Mouse (Mus musculus): ENCODE results near the gene Jade2.

The Jade2 gene

DNA sequence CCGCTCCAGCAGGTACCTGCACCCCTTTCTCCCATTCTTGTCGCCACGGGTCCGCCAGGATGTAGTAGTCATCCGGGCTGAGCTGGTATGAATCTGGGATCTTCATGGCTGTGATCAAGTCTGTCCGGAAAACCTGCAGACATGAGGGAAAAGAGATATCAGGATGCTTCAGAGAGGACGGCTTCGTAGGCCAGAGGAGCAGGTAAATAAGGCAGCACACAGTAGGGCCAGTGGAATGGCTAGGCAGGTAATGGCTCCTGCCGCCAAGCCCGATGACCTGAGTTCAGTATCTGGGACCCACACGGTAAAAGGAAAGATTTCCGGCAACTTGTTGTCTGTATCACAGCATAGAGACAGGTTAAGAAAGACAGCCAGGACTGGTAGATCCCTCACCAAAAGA lies 21.9 kb downstream of the Jade2 start:
- DNase-seq (ENCODE audit: low spot score in 2 of 2) = no peak

DNA sequence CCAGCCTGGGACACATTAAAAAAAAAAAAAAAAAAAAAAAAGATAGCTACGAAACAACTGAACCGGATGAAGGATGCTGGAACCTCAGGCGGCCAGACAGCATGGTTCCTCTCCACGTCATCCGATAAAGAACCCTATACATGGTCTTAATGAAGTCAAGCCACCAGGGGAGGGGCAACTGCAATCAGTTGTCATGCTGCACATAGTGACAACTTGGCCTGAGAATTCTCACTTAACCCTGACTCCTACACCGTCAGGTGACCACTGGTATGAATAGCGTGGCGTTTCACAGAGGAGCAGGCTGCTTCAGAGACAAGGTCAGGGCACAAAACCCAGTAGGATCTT lies 23.4 kb downstream of the Jade2 start:
- no peak for DNase-seq (ENCODE audit: low spot score in 2 of 2)

DNA sequence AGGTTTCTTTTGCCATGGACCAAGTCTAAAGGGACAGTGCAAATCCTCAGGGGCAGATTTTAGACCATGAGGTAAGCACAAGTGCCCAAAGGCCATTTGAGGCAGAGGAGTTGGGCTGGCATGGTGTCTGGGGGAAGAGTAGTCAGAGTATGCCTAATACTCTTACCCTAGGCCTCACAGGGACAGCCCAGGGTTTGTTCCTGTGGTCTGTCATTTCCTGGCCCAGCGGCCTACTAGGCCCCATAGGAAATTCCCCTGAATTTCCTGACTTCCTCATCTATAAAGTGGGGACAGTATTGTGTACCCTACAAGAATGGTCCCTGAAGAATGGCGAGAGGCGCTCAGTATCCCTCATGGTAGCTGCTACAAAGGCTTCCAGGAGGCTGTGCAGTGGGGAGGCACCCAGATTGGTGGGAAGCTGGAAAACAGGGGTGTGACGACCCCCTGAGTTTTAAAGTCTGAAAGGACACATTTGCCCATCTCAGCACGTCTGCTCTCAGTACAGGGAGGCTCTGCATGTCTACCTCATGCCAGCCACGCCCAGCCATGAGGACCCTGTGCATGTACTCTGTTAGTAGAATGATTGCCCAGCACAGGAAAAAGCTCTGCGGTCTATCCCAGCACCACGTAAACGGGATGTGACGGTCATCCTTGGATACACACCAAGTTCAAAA lies 23.9 kb downstream of the Jade2 start:
- no peak for DNase-seq (ENCODE audit: low spot score in 2 of 2)

DNA sequence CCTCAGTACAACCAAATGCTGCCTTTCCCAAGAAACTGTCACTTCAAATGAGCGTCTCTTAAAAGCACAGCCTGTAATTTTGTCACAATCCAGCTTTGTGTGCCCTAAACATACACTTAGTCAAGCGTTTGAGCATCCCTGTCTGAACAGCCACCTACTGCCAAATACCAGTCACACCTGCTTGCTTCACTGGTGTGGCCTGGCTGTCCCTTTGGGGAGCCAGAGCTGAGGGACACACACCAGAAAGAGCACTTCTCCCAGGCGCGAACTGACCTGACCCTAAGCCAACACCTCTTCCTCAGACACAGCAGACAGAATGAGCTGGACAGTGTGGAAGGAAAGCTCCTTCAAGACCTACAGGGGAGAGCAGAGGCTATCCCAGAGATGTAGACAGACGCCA lies 24.5 kb downstream of the Jade2 start:
- no peak for DNase-seq (ENCODE audit: low spot score in 2 of 2)

DNA sequence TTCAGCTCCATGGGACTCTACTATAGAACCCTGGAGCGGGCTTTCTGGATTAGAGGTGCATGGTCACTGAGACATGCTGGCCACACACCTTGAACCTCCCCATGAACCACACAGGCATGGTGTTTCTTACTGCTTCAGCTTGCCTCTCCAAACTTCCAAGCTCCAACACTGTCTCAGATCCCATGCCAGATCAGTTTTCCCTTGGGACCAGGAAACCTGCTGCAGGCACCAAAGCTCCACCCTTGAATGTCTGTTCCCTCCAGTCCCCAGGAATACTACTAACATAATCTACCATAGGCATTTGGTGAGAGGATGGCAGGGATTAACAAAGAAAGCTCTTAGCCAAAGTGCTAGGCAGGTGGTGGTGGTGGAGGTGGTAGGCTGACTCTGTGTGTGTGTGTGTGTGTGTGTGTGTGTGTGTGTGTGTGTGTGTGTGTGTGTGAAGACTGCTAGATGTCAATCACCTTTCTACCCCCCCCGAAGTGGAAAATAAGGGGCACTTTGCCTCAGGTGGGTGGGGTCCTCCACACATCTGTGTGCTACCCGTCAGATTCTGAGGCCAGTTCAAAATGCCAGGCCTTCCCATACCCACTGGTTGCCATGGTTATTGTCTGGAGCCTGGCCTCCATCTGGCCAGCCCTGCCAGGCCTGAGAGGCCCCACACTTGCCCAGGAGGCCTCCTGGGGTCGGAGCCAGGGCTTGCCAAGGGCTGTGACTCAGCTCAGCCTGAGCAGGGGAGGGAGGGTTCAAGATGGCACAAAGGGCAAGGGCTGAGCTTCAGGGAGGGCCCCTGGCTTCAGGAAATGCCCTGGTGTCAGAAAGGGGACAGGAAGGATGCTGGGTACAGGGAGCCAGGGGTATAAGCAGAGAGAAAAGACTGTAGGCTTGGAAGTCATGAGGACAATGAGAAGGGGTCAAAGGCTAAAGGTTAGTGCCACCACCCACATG lies 25.2 kb downstream of the Jade2 start:
- no peak for DNase-seq (ENCODE audit: low spot score in 2 of 2)

DNA sequence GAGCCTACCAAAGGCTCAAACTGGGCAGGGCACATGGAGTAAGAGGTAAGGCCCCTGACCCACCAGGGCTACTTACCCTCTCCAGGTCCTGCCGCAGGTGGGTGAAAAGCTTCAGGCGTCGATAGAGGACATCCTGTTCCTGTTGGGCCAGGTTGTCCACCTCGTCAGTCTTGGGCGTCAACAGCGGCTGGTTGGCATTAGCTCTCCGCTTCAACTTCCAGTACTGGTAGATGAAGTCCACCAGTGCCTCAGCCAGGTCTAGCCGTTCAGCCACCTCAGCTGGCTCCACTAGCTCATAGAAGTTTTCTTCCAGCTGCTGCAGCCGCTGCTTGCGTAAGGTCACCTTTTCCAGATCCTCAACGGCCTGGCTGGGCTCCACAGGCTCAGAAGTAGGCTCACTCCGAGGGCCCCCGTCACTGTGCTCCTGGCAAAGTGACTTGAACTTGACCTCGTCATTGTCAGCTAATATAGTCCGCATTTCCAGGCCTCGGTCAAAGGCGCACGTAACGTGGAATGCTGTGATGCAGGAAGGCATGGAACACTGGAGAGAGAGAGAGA lies 32.5 kb downstream of the Jade2 start:
- DNase-seq (ENCODE audit: low spot score in 2 of 2) = no peak

DNA sequence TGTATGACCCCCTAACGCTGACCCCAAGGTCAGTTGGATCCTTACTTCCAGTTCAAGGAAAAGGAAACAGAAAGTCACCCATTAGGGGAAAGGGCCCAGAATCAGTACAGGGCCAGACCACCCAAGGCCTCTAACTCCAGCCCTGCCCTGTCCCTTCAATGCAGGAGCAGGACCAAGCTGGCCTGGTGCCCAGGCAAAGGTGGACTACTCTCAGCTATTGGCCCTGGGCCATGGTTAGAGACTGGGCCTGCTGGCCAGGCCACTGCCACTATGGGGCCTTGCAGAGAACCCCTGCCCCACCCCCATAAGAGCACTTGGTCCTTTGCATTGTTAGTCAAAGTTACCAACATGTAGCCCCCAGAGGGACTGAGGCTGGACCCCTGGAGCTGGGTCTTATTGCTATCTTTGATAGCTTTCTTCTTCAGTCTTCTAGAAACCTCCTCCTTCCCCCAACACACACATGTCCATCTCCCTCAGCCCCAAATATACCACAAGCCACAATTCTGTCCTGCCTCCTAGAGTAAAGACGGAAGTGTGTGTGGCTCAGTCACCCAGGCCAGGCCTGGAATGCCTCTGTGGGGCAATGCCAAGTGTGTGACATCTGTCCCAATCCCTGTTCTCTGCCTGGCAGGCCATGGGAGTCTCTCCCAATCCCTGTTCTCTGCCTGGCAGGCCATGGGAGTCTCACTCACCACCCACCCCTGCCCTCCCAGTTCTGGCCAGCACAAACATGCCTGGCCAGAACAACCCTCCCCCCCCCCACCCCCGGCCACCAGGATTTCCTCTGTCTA lies 33.3 kb downstream of the Jade2 start:
- no peak for DNase-seq (ENCODE audit: low spot score in 2 of 2)

DNA sequence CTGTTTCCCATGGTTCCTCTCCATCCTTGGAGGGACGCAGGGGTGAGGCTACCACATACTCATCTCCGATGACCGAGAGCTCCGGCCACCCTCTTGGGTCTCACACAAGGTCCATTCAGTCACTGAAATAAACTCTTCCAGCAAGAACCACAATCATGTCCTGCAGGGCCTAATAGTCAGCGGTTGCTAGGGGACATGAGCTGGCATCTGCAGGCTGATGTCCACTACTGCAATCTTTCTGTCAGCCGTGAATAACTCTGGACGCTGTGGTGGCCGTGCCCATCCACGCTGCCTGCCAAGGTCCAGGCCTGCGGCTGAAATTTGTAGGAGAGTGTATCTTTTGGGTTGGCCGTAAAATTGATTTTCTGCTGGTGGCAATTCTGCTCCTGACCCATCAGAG lies 34.2 kb downstream of the Jade2 start:
- no peak for DNase-seq (ENCODE audit: low spot score in 2 of 2)

DNA sequence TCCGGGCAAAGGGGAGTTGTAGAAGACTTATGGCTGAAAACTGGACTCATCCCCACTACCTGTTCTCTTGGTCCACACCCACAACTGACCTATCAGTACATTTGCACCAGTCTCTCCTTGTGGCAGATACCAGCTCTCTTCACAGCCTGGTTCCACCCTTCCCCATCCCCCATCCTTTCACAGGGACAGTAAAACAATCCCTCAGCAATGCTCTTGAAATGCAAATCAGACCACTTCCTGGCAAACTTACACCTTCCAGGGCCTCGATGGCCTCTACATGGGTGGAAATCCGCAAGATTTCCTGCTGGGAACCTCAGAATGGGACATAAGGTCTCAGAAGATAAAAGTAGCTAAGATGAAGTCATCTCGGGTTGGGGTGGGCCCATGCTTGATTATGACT lies 34.7 kb downstream of the Jade2 start:
- no peak for DNase-seq (ENCODE audit: low spot score in 2 of 2)

DNA sequence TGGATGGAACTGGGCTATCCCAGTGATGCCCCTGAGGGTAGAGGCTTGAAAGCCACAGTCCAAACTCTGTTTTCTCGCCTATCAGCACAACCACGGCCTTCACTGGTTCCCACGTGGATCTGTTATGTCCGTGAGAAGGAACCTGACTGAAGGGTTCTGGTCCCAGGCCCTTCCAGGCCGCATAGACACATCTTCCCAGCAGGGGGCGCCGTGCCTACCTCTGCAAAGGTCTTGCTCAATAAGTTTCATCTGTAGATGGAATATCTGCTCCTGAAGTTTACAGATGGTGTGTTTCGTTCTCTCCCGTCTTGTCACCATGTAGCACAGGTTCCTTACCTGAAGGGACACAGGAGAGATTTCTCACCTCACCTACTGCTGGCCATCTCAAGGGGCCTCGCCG lies 36.6 kb downstream of the Jade2 start:
- peak; percentile 60 to 62 for DNase-seq (ENCODE audit: low spot score in 2 of 2)

DNA sequence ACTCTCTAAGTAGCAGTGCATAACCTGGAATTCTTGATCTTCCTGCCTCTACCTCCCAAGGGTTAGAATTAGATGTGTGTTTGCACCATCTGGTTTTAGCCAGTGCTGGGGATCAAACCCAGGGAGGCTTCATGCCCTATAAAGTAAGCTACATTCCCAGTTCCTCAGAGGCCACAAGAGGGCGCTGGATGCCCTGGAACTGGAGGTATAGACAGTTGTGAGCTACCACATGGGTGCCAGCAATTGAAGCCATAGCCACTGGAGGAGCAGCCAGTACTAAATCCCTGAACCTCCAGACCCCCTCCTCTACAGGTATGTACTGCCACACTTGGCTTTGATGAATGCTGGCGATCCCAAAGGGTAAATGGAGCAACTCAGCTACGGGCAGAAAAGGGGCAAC lies 37.5 kb downstream of the Jade2 start:
- DNase-seq (ENCODE audit: low spot score in 2 of 2) = no peak

DNA sequence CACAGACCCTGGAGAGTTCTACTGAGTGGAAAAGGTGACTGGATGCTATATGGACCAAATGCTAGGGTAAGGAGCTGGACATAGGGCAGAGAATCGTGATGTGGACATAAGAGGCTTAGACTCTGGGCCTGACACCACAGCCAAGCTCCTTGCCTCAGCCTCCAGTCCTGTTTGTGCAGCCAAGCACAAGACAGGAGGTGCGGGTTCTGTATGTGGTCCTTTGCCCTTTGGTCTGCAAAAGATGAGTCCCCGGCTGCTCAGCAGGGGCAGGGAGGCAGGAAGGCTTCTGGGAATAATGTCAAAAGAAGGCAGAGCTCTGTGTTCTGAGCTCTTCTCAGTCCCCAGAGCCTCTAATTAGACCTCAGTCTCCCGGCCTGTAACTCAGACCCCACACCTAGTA lies 38.6 kb downstream of the Jade2 start:
- DNase-seq (ENCODE audit: low spot score in 2 of 2) = no peak

DNA sequence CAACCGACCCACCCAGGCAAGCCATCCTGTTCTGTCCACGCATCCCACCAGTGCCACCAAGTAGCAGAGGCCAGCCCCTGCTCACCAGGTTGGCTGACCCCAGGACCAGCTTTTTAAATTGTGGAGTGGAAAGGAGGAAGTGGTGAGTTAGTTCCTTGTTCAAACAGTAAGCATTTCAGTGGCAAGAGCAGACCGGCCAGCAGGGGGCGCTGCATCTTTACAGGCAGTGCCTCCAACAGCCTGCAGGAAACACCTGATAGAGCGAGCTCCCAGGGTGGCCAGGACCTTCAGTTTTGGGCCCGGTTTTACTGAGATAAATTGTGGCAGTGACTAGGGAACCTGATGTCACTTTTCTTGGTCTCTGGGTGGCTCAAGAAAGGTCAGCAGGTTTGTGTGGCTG lies 39.7 kb downstream of the Jade2 start:
- DNase-seq (ENCODE audit: low spot score in 2 of 2) = peak; percentile 81 to 88

DNA sequence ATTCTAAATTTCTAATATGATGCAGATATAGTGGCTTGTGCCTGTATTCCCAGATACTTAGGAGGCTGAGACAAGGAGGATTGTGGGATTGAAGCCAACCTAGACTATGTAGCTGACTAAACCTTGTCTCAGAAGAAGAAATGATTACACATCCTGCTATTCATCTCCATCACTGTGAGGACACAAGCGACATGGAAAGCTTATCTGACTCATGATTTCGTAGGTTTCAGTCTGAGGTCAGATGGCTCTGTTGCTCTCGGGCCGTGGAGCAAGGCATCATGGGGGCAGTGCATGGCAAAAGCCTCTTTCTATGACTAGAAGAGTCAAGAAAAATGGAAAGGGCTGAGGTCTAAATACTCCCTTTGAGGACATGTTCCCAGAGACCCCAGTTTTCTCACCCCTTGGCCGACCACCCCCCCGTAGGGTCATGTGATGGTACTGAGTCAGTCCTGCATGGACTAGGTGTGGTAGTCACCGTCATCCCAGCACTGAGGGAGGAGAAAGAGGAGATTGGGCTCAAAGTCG lies 45.4 kb downstream of the Jade2 start:
- no peak for DNase-seq (ENCODE audit: low spot score in 2 of 2)

DNA sequence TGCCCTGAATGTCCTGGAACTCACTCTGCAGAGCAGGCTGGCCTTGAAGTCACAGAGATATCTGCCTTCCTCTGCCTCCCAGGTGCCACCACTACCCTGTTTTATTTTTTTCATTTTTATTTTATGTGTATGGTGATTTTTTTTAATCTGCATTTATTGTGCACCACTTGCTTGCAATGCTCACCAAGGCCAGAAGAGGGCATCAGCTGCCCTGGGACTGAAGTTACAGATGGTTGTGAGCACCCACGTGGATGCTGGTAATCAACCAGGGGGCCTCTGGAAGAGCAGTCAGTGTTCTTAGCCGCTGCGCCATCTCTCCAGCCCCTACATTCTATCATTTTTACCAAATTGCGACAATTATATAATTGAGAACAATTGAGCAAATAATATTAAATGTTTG lies 46.2 kb downstream of the Jade2 start:
- no peak for DNase-seq (ENCODE audit: low spot score in 2 of 2)

DNA sequence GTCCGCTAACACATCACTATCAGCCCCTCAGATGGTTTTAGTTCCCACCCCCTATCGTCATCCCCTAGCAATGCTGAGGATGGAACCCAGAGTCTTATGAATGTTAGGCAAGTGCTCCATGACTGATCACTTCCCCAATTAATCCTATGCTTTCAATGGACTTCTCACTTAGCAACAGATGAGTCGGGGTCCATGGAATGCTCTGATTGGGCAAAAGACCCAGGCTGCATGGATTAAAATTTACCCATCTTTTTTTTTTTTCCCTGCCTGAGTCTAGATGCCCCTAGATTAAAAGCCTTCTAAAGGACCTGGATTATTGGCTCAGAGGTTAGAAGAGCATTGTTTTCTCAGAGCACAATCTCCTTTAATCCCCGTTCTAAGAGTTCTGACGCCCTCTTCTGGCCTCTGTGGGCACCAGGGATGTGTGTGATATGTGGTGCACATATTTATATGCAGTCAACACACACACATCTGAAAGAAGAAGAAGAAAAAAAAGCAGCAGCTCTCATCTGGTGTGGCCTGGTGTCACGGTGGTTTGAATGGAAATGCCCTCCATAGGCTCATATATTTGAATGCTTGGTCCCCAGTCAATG lies 47.7 kb downstream of the Jade2 start:
- no peak for DNase-seq (ENCODE audit: low spot score in 2 of 2)

DNA sequence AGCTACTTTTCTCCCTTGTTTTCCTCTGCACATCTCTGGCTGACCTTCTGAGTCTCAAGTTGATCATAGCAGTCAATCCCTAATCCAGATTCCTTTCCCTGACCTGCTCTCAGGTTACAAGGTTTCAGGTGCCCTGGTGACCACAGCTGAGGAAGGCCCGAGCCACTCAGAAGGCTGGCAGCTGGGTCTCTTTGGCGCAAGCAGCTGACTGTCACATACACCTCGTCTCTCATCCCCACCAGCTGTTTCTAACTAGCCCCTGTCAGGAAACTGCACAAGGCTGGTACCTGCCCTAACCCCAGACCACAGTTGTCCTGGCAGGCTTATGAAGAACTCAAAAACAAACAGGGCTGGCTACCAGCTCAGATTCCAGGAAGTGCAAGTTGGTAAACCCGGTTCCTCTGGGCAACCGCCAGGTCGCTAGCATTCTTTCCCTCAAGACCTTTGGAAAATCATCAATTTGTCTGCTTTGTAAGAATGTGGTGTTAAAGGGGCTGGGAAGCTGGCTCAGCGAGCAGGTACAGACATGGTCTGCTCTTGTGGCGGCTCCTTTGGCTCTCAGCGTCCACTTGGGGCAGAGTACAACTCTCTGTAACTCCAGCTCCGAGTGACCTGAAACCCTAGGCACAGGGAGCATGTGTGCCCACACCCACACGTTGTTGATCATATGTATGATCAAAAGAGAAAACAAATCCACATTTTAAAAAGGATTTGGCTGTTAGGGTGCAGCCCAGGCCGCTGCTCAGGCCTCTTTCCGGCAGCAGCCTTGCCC lies 50.2 kb downstream of the Jade2 start:
- DNase-seq (ENCODE audit: low spot score in 2 of 2) = no peak

DNA sequence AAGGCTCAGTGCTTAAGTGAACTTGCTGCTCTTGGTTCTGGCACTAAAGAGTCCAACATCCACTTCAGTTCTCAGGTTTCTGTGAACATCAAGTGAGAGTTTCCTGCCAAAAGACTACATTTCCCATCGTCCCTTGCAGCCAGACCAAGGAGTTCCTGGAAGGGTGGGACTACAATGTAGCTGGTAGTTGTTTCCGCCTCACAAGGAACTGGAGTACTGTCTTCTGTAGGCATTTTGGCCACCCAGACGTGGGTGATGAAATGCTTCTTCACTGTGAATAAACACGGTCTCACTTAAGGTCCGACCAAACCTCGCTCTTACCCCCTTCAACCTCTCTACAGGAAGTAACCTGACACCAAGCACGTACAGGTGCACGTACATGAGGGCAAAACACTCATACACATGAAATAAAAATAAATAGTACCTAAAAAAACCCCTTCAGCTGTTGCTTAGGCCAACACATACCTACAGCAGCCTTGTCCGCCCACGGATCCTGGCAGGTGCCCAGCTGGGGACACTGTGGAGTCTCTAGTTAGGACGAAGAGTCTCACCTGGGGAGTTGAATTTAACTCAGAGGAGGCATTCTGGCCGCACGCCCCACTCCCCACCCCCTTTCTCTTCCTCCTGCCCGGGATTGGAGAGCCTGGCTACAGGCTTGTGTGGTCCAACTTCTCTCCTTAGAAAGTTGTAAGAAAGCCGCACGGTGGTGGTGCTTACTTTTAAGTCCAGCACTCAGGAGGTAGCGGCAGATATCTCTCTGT lies 52.1 kb downstream of the Jade2 start:
- DNase-seq (ENCODE audit: low spot score in 2 of 2) = peak in 1 of 2 experiments; percentile 52

DNA sequence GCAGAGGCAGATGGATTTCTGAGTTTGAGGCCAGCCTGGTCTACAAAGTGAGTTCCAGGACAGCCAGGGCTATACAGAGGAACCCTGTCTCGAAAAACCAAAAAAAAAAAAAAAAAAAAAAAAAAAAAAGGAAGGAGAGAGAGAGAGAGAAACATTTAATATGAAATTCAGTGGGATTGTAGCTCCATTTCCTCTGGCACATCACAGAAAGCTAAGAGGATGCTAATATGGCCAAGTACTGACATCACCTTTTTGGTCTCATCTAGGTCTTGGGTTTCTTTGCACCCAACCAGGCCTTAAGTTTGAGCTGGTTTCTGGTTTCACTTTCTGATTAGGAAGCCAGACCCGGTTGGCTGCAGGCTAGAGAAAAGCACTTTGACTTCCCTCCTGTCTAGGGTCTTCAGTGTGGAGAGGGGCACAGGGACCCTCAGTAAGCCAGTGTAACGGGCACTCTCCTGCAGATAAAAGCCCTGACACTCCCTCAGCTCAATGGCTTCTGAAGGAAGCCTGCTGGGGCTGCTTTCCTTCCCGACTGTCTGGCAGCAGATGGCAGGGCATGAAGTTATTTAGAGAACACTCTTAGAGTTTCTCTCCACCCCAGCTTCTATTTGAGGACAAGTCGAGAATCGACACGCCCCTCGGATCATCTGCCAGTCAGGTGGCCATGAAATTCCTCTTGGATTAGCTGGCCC lies 56.7 kb downstream of the Jade2 start:
- DNase-seq (ENCODE audit: low spot score in 2 of 2) = peak in 1 of 2 experiments; percentile 28
